Mouse (Mus musculus) C2C12 (cell line): ENCODE measurements around the gene Sult5a1. TPM values are rescaled to one million over a fixed set of nuclear protein-coding genes. Genes with fewer than 3 reads are reported as not detected.
A peak's percentile ranks its signal among the peaks of the same experiment; 100 is the strongest.

Experiments used
- H3K27me3 ChIP-seq: one replicate; pipeline ENCODE4 v1.6.1; 2011; ENCODE audit not compliant: control insufficient read depth, insufficient read depth, insufficient read length
- H3K36me3 ChIP-seq: one replicate; pipeline ENCODE4 v1.6.1; 2011; ENCODE audit not compliant: control insufficient read depth, insufficient read depth
- H3K4me3 ChIP-seq: one replicate; pipeline ENCODE4 v1.5.1; 2011; ENCODE audit warnings: mild to moderate bottlenecking, control low read depth; ENCODE audit not compliant: poor library complexity, insufficient read depth, severe bottlenecking
- H3K79me2 ChIP-seq: one replicate; pipeline ENCODE4 v1.6.1; 2011; ENCODE audit not compliant: control insufficient read depth, insufficient read depth
- H3K79me3 ChIP-seq: one replicate; pipeline ENCODE4 v1.6.1; 2011; ENCODE audit warnings: low read depth, control low read depth
- H3ac ChIP-seq: one replicate; pipeline ENCODE3; 2011; ENCODE audit warnings: low read depth; ENCODE audit not compliant: control insufficient read depth, insufficient read length
- CEBPB ChIP-seq: IDR thresholded peaks from one replicate; pipeline ENCODE4 v1.6.1; 2011; ENCODE audit warnings: low read depth, mild to moderate bottlenecking, control low read depth, moderate library complexity
- CTCF ChIP-seq: IDR thresholded peaks from one replicate; pipeline ENCODE4 v1.5.1; 2011; ENCODE audit not compliant: control insufficient read depth, insufficient read depth, insufficient read length
- FOSL1 ChIP-seq: IDR thresholded peaks from one replicate; pipeline ENCODE4 v1.8.0; 2011; ENCODE audit warnings: mild to moderate bottlenecking, low read length; ENCODE audit not compliant: poor library complexity, insufficient read depth, severe bottlenecking
- MAX ChIP-seq: IDR thresholded peaks from one replicate; pipeline ENCODE4 v1.6.1; 2011; ENCODE audit warnings: mild to moderate bottlenecking, control low read depth
- MYOD1 ChIP-seq: IDR thresholded peaks from one replicate; pipeline ENCODE4 v1.6.1; 2011; ENCODE audit warnings: low read depth; ENCODE audit not compliant: control insufficient read depth, insufficient read length
- MYOG ChIP-seq: IDR thresholded peaks from one replicate; pipeline ENCODE4 v1.6.1; 2011; ENCODE audit not compliant: control insufficient read depth, insufficient read length; ENCODE audit errors: extremely low read depth
- USF1 ChIP-seq: IDR thresholded peaks from one replicate; pipeline ENCODE4 v1.6.1; 2011; ENCODE audit warnings: low read depth, mild to moderate bottlenecking, control low read depth, moderate library complexity
- polyA plus RNA-seq: library from polyadenylated mRNA; unstranded; fragments of >200 nt; fragmentation: generic; extraction: Trizol; gene quantifications from one replicate; pipeline ENCODE4 v1.2.1, GENCODE M21; 2012; ENCODE audit warnings: missing spikeins

Gene Sult5a1
- polyA plus RNA-seq, 1 experiment = 0.05 TPM

- Histone ChIP-seq H3K4me3 (no peak overlapping the region), H3K79me3 (no peaks in the 10 kb centered on the region), H3K36me3 (no peaks in the 10 kb centered on the region), H3K27me3 (no peaks in the 10 kb centered on the region), H3K79me2 (no peaks in the 10 kb centered on the region), H3ac (no peak overlapping the region)
- no peak for TF ChIP-seq MYOD1
- no peak for TF ChIP-seq FOSL1
- TF ChIP-seq USF1 = no peak
- TF ChIP-seq CTCF = no peak
- TF ChIP-seq MAX = no peak
- no peak for TF ChIP-seq CEBPB
- TF ChIP-seq MYOG = no peak
Observed at GRCm38 (mm10) chr8:123131041-123131440, 27.1 kb downstream of the Sult5a1 start.

- Histone ChIP-seq H3K4me3 (no peak overlapping the region), H3ac (no peak overlapping the region), H3K27me3 (no peaks in the 10 kb centered on the region), H3K79me3 (no peaks in the 10 kb centered on the region), H3K36me3 (no peaks in the 10 kb centered on the region), H3K79me2 (no peaks in the 10 kb centered on the region)
- TF ChIP-seq MYOG = no peak
- TF ChIP-seq CEBPB = no peak
- no peak for TF ChIP-seq MAX
- no peak for TF ChIP-seq FOSL1
- no peak for TF ChIP-seq CTCF
- no peak for TF ChIP-seq MYOD1
- no peak for TF ChIP-seq USF1
Observed at GRCm38 (mm10) chr8:123126193-123126816, 31.8 kb downstream of the Sult5a1 start.

GRCm38 (mm10) chr8:123122670-123123069, 35.4 kb downstream of the Sult5a1 start:
- Histone ChIP-seq H3K36me3 (no peaks in the 10 kb centered on the region), H3ac (no peak overlapping the region), H3K79me3 (no peaks in the 10 kb centered on the region), H3K4me3 (no peak overlapping the region), H3K79me2 (no peaks in the 10 kb centered on the region), H3K27me3 (peaks cover 4% of the 10 kb centered on the region)
- TF ChIP-seq CTCF (no peak), MAX (no peak), MYOD1 (no peak), MYOG (no peak), FOSL1 (no peak), CEBPB (no peak), USF1 (no peak)

GRCm38 (mm10) chr8:123122059-123122458, 36.1 kb downstream of the Sult5a1 start:
- TF ChIP-seq FOSL1 = no peak
- TF ChIP-seq MYOG = no peak
- TF ChIP-seq MYOD1 = no peak
- no peak for TF ChIP-seq CTCF
- no peak for TF ChIP-seq CEBPB
- TF ChIP-seq USF1 = no peak
- no peak for TF ChIP-seq MAX
- Histone ChIP-seq H3K4me3 (no peak overlapping the region), H3K36me3 (no peaks in the 10 kb centered on the region), H3K27me3 (peaks cover 10% of the 10 kb centered on the region), H3ac (no peak overlapping the region), H3K79me3 (no peaks in the 10 kb centered on the region), H3K79me2 (no peaks in the 10 kb centered on the region)

- Histone ChIP-seq H3K79me3 (no peaks in the 10 kb centered on the region), H3K36me3 (no peaks in the 10 kb centered on the region), H3ac (no peak overlapping the region), H3K4me3 (peak overlapping the region; percentile 2), H3K79me2 (no peaks in the 10 kb centered on the region), H3K27me3 (peaks cover 10% of the 10 kb centered on the region)
- TF ChIP-seq MAX (no peak), MYOD1 (no peak), CEBPB (no peak), USF1 (no peak), CTCF (no peak), FOSL1 (no peak), MYOG (no peak)
Observed at GRCm38 (mm10) chr8:123117744-123118143, 40.4 kb downstream of the Sult5a1 start.

- TF ChIP-seq FOSL1 = no peak
- TF ChIP-seq MYOD1 = no peak
- no peak for TF ChIP-seq MAX
- no peak for TF ChIP-seq MYOG
- TF ChIP-seq USF1 = no peak
- no peak for TF ChIP-seq CEBPB
- TF ChIP-seq CTCF = no peak
- no peaks in the 10 kb centered on the region for H3K79me3 ChIP-seq
- H3ac ChIP-seq = no peak within 1 kb of the TSS
- H3K27me3 ChIP-seq = peaks cover 10% of the 10 kb centered on the region
- no peaks in the 10 kb centered on the region for H3K79me2 ChIP-seq
- H3K36me3 ChIP-seq = no peaks in the 10 kb centered on the region
- H3K4me3 ChIP-seq = peak within 1 kb of the TSS; percentile 2
Observed at GRCm38 (mm10) chr8:123117127-123117731, 40.9 kb downstream of the Sult5a1 start, which contains the start of gene Cpne7. TSS of gene Cpne7 (plus strand) at chr8:123117374.
